Mouse (Mus musculus) large intestine, adult 2 months (tissue): Measurements from ENCODE around the gene Olfr1371. TPM values are rescaled to one million over a fixed set of nuclear protein-coding genes. Genes with fewer than 3 reads are reported as not detected.

ENCODE experiments used
- DNase-seq: peaks from one replicate; pipeline ENCODE4 v3.0.0-alpha.2; 2012; ENCODE audit warnings: low read depth, low spot score
- WGBS: fragments of 180-500 bp; shearing (Covaris S2); methylation state at CpG from one replicate; pipeline ENCODE4 v1.1.7; 2018; 5-methylcytosine and 5-hydroxymethylcytosine counted together
- polyA plus RNA-seq: library from polyadenylated mRNA; depleted of rRNA; stranded (reverse); fragments of >200 nt; gene quantifications from 2 replicates; pipeline ENCODE4 v1.2.3, GENCODE M21; 2012; rRNA removed

Gene Olfr1371
- not detected in 2 replicates for polyA plus RNA-seq

DNA sequence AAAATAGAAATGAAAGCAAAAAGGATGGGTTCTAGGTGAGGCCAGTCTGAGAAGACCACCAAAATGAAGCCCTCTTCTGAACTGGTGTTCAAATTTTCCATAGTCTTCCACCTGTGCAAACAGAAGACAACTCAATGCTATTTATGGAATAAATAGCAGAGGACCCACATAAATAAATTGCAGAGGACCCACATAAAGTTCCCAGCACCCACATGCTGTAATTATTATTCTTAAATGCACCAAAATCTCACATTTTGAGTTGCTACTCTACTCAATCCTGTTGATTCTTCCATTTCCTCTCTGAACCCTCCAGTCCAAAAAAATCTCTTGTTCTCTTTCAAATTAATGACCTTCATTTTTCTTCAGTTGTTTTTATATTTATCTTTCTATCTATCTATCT lies at the start of gene Olfr1371:
Olfr1371 (minus strand) TSS at position 101 of the 400 bp plus-strand sequence.
- no peak for DNase-seq

DNA sequence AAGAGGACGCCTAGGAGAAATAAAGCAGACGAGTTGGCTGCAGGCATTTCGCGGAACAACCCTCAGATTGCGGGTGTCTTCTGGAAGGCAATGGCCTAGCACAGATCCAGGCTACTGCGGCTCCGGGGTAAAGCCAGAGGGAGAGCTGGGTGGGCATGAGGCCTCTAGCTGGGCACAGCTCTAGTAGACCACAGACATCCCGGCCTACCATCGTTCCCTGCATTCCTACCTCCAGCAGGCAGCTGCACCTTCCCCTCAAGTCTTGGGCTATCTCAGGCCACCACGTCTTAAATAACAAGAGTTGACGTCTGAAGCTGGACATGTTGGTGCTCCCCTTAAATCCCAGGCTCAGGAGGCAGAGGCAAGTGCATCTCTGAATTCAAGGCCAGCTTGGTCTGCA lies 48.6 kb upstream of the Olfr1371 start:
- DNase-seq, result no peak
- 91% methylated on average over 11 of the region's 11 CpGs for WGBS

DNA sequence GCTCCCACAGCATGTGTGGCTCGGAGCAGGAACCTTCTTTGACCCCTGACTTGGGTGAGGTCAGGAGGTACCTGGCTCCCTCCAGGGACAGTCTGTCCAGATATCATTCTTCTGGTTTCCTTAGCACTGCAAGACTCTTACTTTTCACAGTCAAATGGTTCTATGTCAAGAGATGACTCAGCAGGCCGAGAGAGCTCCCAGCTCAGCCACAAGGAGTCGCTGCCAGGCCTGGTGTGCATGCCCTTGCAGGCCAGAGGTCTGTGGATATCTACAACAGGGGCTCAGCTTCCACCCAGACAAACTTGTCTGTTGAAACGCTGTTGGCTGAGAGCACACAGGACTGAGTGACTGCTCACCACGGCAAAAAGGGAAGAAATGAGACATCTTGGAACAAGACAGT lies 48.1 kb upstream of the Olfr1371 start:
- DNase-seq, result no peak
- WGBS, result 50% methylated on average over 5 of the region's 5 CpGs

DNA sequence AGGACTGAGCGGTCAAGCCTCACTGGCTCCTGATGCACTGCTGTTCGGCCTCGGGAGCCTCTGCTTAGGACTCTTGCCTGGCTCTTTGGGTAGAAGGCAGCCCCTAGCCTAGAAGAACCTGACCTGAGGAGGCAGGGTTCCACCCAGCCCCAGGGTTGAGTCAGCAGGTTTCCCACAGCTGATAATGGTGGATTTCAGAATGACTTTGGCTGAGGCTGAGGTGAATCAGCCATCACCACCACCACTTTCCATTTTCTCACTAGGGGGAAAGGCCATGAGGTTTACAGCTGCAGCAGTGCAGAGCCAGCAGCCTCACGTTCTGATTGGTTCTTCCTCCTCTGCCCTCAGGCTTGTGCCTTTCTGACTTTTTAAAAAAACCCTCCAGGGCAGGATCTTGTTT lies 47.1 kb upstream of the Olfr1371 start:
- no peak for DNase-seq
- WGBS, result 77% methylated on average over 4 of the region's 4 CpGs

DNA sequence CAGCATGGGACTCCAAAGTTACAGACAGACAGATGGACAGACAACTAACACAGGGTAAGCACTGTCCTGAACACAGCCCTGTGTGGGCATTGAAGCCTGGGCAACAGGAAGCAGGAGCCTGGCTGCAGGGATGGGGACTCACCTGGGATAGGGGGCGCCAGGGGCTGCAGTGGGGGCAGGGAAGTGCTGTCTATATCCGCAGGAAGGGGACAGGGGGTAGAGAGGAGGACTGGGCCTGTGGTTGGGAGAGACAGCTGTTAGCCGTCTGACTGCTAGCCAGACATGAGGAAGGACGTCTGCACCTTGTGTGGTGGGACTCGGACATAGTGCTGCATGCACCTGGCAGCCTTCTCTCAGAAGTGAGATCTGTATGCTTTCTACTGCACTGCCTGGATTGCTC lies 44.9 kb upstream of the Olfr1371 start:
- 76% methylated on average over 5 of the region's 5 CpGs for WGBS
- DNase-seq, result no peak

DNA sequence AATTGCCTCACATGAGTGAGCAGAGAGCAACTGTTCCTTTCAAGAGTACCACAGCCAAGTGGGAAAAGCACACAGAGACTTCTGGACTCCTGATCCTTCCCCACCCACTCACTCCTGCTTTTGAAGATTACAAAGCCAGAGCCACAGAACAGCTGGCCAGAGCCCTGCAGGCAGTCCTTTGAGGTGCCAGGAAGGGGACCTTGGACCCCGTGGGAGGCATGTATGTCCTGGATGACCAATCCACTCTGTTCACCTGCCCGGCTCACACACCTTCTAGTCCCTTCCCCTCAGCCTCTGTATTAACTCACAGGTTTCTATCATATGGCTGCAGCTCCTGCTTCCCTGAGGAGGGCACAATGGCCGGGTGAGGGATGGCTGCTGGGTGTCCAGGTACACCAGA lies 43.6 kb upstream of the Olfr1371 start:
- DNase-seq, result no peak
- WGBS, result 59% methylated on average over 3 of the region's 3 CpGs

DNA sequence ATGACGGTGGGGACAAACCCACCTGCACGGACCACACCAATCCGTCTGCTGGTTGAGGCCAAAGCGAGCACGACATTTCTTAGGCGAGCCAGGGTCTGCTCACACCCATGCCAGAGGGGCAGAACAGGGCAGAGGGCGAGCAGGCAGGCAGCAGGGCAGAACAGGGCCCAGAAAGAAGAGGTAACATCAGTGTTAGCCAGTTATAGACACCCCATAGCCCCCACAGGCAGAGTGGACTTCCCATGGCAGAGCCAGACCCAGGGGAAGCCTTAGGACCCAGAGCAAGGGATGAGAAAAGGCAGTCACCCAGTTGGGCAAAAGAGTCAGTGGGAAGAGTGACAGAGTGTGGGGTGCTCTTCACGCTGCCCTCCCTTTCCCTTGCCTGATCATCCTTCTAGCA lies 41.3 kb upstream of the Olfr1371 start:
- WGBS, result 89% methylated on average over 8 of the region's 8 CpGs
- no peak for DNase-seq

DNA sequence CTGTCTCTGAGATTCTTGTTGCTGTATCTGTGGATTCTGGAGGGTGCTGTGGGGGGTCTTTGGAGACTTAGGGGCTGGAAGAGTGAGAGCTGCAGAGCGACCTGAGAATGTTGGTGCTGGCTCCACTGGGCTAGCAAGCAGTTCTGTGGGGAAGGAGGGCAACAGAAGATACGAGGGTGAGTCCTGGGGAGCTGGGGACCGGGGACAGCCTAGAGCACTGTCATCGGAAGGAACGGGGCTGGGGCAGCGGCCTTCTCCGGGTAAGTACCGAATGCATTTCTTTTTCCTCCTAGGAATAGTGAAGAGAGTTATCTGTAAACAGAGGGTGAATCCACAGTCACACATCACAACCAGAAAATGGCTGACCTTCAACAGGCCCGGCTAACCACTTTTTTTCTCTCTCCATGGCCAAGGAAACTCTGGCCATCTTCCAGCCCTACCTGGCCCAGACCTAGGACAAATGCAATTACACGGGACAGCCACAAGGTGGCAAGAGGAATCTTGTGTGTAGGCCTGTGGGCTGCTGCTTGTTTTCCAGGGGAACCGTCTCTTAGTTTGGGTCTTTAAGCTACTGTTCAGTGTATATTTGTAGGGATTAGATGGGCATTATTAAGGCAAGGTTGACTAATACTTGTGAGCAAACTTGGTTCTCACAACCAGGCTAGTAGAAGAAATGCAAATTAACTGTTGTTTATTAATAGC lies 40.0 kb upstream of the Olfr1371 start:
- no peak for DNase-seq
- 61% methylated on average over 11 of the region's 11 CpGs for WGBS

DNA sequence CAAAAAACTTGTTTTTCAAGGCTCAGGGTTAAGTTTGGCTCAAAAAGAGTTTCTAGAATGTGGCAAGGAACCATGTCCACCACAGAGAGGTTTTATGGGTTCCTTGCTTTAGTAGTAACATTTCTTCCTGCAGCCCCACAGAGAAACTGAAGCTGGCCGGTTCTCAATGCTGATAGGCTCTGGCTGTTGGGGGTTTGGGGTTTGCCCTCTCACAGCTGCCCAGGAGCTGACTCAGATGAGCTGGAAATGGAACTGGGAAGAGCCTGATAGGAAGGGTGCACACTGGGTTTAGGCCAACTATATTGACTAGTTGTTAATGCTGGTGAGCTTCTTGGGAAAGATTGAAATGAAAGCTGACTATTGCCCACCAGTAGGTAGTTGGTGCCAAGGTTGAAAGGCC lies 38.9 kb upstream of the Olfr1371 start:
- 48% methylated on average over 1 of the region's 1 CpGs for WGBS
- DNase-seq, result no peak

DNA sequence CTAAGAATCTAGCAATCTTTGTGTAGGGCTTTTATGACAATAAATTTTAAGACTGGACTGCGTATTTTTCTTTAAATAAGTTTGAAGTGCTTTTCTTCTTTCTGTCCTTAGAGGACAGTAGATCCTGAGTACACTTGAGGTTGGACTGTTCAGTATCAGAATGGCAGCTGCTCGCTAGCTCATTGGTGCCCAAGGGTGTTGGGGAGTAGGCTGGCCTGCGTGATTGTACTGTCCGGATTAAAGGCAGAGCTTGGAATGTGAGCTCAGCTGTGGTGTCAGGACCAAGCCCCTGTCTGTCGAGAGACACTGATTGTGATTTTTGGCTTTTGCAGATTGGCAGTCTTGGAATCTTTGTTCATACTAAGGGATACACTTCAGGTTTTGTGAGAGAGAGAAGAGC lies 38.0 kb upstream of the Olfr1371 start:
- WGBS, result 78% methylated on average over 5 of the region's 5 CpGs
- no peak for DNase-seq

DNA sequence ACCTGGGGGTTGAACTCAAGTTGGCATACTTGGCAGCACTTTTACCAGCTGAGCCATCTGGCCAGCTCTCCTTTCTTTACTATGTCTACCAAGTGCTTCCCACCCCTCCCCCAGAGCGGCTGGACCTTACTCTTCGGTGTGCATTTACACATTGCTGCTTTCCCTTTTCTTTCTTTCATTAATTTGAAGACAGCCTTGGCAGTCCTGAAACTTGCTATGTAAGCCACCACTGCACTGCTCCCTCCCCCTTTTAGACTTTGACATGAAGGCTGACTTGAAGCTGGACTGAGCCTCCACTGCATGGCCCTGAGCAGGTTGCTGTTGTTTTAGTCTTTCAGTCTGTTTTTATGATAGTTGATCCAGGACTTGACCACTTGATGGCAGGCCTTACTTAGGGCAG lies 35.7 kb upstream of the Olfr1371 start:
- DNase-seq, result no peak

DNA sequence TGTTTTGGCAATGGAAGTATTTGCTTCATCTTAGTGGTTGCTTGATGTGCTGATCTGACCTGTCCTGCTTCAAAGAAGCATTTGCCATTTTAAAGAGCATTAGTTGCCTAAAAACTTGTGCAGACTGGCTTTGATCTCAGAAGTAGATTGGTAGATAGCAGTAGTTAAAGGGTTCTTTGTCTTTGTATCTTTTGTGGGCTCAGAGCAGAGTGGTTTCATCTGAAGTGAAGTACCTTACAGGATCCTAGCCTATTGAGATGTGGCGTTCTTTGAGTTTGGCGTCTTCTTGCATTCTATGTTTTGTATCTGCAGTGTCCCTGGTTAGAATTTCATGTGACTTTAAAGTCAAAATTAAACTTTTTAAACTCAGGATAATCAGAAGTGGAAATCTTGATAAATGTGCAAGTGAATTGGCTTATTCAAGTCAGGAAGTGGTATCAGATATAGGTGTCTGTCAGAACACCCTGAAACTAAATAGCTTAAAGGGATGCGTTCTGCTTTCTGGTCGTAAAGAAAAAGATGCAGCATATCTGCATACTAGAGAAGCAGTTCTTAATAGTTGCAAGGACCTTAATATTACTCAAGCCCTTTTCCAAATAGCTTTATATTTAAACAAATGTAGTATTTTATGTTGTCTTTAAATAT lies 27.2 kb upstream of the Olfr1371 start:
- 82% methylated on average over 4 of the region's 4 CpGs for WGBS
- DNase-seq, result no peak

More for the DNA sequence above, 35.7 kb upstream of the Olfr1371 start:
- 98% methylated on average over 2 of the region's 2 CpGs for WGBS

DNA sequence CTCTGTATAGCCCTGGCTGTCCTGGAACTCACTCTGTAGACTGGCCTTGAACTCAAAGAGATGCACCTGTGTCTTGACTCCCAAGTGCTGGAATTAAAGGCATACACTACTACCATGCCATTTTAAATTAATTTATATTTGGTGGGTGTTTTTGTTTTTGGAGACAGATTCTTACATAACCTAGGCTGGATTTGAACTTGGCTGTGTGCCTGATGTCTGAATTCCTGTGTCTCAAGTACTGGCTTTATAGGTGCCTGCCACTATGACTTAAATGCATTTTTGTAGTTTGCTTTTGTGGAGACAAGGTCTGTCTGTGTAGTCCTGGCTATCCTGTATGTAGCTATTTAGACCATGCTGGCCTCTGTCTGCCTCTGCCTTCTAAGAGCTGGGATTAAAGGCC lies 20.7 kb upstream of the Olfr1371 start:
- no peak for DNase-seq

DNA sequence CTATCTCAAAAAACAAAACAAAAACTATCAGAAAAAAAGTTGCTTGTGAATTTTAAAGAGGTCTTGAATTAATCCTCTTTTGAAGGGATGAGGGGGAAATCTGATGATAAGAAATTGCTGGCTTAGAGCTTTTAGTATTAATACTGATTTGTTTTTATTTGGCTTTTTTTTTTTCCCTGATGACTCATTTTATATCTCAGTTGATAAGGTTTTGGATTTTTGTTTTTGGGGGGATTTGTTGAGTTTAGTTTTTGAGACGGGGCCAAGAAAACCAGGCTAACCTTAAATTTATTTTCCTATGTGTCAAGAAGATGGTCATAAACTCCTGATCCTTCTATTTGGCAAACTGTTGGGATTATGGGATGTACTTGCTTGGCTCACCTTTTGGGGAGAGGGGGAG lies 20.1 kb upstream of the Olfr1371 start:
- whole genome bisulfite sequencing, result 66% methylated on average over 1 of the region's 1 CpGs
- no peak for DNase-seq

DNA sequence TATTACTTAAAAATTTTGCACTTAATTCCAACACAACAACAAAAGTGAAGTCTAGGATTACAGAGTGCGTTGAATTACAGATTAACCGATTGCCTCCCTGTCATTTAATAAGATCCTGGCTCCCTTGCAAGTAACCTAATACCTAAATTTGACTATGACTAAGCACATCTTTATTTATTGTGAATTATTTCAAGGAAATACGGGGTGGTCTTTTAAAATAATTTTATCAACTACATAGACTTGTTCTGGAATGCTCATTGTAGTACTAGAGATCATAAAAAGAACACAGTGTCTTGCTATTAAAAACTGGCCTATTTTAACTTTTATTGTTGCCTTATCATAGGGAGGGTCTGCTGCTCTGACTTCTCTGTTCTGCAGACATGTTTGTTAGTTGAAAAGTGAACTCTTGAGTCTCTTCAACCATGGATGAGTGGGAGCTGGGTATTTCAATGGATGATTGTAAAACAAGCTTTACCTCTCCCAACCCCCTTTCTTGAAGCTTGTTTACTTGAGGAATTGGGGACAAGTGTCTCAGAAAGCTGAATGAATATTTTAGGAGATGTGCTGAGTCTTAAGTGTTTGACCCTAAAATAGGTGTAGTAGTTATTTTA lies 19.4 kb upstream of the Olfr1371 start:
- 7% methylated on average over 3 of the region's 3 CpGs for WGBS
- DNase-seq, result no peak

DNA sequence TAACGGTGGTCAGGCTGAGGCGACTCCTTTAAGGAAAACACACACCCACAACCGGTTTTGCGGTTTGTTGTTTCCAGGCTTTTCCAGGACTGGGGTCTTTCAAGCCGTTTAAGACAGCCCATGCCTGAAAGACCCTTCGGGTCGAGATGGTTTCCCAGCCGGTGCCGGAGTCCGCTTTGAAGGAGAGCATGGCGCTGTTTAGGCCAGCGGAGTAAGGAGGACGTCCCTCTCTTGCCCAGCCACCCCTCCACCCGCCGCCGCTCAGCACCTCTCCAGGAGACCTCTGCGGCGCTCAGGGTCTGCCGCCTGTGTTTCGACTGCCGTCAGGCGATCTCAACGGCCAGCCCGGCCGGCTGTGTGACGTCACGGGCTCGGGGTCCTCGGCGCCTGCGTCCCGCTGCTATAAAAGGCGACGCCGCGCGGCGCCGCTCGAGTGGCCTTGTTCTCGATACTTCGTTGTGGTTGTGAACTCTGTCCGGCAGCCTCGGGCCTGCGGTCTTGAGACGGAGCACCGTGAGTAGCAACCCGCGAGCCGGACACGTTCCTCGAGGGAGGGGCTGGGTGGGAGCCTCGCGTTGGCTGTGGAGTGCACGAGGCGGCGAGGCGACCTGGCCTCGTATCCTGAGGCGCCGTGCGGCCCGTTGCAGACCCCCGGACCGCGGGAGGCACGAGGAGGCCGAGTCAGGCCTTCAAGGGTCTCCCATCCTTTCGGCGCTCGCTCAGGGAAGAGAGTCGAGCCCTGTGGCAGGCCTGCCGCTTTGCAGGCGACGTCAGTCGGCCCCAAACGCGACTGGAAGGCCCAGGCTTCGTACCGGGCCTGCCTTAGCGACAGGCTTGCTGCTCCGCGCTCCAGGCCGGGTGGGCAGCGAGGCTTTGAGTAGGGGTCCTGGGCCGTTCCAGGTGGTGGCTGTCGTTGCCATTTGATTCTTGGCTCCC lies 18.1 kb upstream of the Olfr1371 start, which contains the start of gene Skp1a:
Skp1a (plus strand) TSS at position 390 of the 936 bp plus-strand sequence.
- DNase-seq, result peak; percentile 70
- under 1% methylated on average over 87 of the region's 87 CpGs for WGBS

DNA sequence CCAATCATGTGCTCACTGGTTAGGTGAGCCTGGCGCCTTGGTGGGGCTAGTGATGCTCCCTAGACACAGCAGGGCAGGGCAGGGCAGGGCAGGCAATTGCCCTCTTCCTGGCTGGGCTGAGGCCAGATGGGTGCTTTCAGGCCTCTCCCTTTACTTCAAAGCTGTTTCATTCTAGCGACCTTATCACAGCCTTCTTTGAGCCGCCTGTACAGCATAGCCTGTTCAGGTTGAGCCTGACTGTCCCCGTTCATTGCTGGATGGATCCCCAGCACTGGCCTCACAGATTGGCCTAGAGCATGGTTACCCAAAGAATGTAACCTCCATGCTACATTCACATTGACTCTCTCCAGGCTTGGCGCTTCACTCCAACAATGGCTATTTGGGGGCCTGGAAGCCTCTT lies 16.9 kb upstream of the Olfr1371 start:
- WGBS, result 24% methylated on average over 5 of the region's 5 CpGs
- DNase-seq, result peak; percentile 74

DNA sequence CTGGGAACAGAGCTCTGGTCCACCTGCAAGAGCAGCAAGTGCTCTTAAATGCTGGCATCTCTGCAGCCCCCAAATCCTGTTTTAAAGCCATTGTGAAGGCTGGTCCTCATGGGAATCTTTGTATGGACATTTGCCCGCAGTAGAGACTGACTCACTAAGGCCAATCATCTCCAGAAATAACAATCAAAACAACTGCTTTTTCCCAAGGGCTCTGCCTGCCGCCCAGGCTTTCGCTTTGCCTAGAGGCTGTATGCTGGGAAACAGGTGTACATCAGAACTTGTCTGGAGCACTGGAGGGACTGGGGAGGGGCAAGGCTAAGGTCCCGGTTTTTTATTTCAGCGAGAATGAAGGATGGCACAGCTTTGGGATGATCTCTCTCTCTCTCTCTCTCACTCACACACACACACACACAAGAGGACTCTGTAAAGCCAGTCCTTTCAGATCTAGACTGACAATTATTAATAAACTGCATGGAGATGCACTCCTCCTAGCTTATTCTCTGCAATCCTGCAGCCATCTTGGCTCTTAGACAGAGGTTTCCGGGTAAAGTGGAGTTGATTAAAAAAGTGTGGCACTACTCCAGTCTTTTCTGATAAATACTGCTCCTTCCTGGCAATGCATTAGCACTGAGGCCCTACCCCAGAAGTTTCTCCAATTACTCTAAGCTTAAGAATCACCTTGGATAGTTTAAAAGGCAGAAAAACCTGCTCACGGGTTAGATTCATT lies 15.1 kb upstream of the Olfr1371 start:
- DNase-seq, result no peak
- 73% methylated on average over 7 of the region's 7 CpGs for WGBS

DNA sequence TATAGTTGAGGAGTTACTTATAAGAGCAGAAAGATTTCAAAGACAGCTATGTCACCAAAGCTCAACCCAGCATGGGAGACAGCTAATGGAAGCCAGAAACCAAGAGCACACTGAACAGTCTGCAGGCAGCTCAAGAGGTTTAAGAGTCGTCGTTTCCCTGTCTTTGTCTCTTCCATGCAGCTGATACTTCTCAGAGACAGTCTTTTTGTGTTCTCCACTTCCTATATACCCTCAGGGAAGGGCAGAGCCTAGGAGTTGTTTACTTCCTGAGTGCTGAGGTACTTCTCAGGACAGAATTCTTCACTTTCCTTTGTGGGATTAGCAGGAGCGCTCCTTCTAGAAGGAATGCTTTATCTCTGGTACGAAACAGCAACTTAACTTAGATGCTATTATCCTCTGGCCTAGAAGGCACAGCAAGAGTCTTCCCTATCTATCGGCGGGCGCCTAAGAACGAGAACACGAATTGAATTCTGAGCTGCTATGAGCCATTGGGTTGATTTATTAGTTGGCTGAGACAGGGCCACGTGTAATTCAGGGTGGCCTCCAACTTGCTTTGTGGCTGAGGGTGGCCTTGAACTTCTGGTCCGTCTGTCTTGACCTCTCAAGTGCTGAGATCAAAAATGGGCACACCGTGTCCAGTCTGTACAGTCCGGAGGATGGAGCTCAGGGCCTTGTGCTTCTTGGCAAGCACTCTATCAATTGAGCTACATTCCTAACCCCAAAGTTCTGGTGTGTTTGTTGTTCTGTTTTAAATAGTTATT lies 13.9 kb upstream of the Olfr1371 start:
- 79% methylated on average over 13 of the region's 13 CpGs for WGBS
- DNase-seq, result no peak
